ENCODE assay signal across 17 mouse cellular contexts in genomic region chr8:95377101-95377500, GRCm38 (mm10). TPM values are rescaled to one million over a fixed set of nuclear protein-coding genes. Genes with fewer than 3 reads are reported as not detected.
DNase-seq lines count a peak whose midpoint lies in the region; ATAC-seq and TF ChIP-seq lines count a peak whose summit lies in the region.
"Had no signal": no experiment of that assay in that cellular context is flagged by ENCODE, and none has a peak within 500 bp of the region (broad histone marks: within the 10 kb centered on the region; RNA-seq: fewer than 3 reads in every experiment).

No protein-coding gene starts in this region.

- peak overlapping the region; percentile 48; the same call in 1 of the 2 replicates for H3K4me2 ChIP-seq in heart, embryonic 12.5 days
- 0 out of 2 replicates have a peak overlapping the region, but pooled peaks have one; percentile 7 for H3K4me2 ChIP-seq in lung, embryonic 15.5 days
- no peak overlapping the region for H3K4me2 ChIP-seq in intestine, embryonic 14.5 days (ENCODE audit: low read length)
- peak overlapping the region; percentile 32; the same call in 1 of the 2 replicates for H3K4me2 ChIP-seq in stomach, embryonic 15.5 days
- H3K4me2 ChIP-seq: forebrain, embryonic 15.5 days; midbrain, embryonic 15.5 days had no signal

- no peak overlapping the region for H3K9ac ChIP-seq in heart, embryonic 12.5 days
- H3K9ac ChIP-seq in lung, embryonic 15.5 days: no peak overlapping the region
- H3K9ac ChIP-seq in intestine, embryonic 14.5 days (ENCODE audit: low read length): no peak overlapping the region
- no peak overlapping the region for H3K9ac ChIP-seq in stomach, embryonic 15.5 days
- H3K9ac ChIP-seq: forebrain, embryonic 15.5 days; limb, embryonic 13.5 days; midbrain, embryonic 15.5 days had no signal

- 59% methylated on average over 4 of the region's 4 CpGs for WGBS in heart, embryonic 12.5 days
- 61% methylated on average over 4 of the region's 4 CpGs for WGBS in lung, embryonic 15.5 days
- WGBS in intestine, embryonic 14.5 days: 65% methylated on average over 4 of the region's 4 CpGs
- 64% methylated on average over 4 of the region's 4 CpGs for WGBS in stomach, embryonic 15.5 days
- WGBS in kidney, adult 2 months: 85% methylated on average over 4 of the region's 4 CpGs

- no peak for ATAC-seq in heart, embryonic 12.5 days (ENCODE audit: insufficient number of reproducible peaks, low FRiP score)
- ATAC-seq in lung, embryonic 15.5 days (ENCODE audit: borderline replicate concordance, extremely low read depth, low FRiP score, low TSS enrichment): no peak
- 0 out of 2 replicates have a peak, but pooled peaks have one; percentile 9 for ATAC-seq in intestine, embryonic 14.5 days (replicated peaks; ENCODE audit: low FRiP score, low TSS enrichment, low read depth)
- no peak for ATAC-seq in stomach, embryonic 15.5 days (ENCODE audit: insufficient read depth, low FRiP score, low read depth)
- ATAC-seq: midbrain, embryonic 15.5 days had no signal

- intact Hi-C loops in heart, postnatal 14 days (cut with DNase I): loop anchor here (2.0 kb wide), 1 partner anchor 24 kb away; the partner anchor contains the start of gene Mmp15

- H3K27me3 ChIP-seq in heart, embryonic 12.5 days (replicated peaks): no peaks in the 10 kb centered on the region
- H3K27me3 ChIP-seq in lung, embryonic 15.5 days: no peaks in the 10 kb centered on the region
- H3K27me3 ChIP-seq in intestine, embryonic 14.5 days (replicated peaks; ENCODE audit: control insufficient read depth, insufficient read depth, low read length): no peaks in the 10 kb centered on the region
- no peaks in the 10 kb centered on the region for H3K27me3 ChIP-seq in stomach, embryonic 15.5 days (replicated peaks)
- H3K27me3 ChIP-seq in kidney, adult 2 months (replicated peaks; ENCODE audit: control insufficient read depth, insufficient read depth, low read length): no peaks in the 10 kb centered on the region
- H3K27me3 ChIP-seq: forebrain, embryonic 15.5 days; limb, embryonic 13.5 days; midbrain, embryonic 15.5 days had no signal

- no peak for TF ChIP-seq CTCF in kidney, adult 2 months (conservative IDR thresholded peaks at IDR 0.05; ENCODE audit: insufficient read depth, insufficient read length, low read depth, low read length)

- H3K9me3 ChIP-seq in heart, embryonic 12.5 days (replicated peaks): no peaks in the 10 kb centered on the region
- 0 out of 2 replicates have a peak, but pooled peaks cover 2% of the 10 kb centered on the region for H3K9me3 ChIP-seq in lung, embryonic 15.5 days
- no peaks in the 10 kb centered on the region for H3K9me3 ChIP-seq in intestine, embryonic 14.5 days (ENCODE audit: control insufficient read depth, low read length)
- H3K9me3 ChIP-seq in stomach, embryonic 15.5 days: no peaks in the 10 kb centered on the region
- H3K9me3 ChIP-seq: forebrain, embryonic 15.5 days; limb, embryonic 13.5 days; midbrain, embryonic 15.5 days had no signal

- peaks cover 52% of the 10 kb centered on the region for H3K4me1 ChIP-seq in heart, embryonic 12.5 days (replicated peaks)
- H3K4me1 ChIP-seq in lung, embryonic 15.5 days: peaks cover 21% of the 10 kb centered on the region
- peaks cover 9% of the 10 kb centered on the region for H3K4me1 ChIP-seq in intestine, embryonic 14.5 days (replicated peaks; ENCODE audit: control insufficient read depth, insufficient read depth, low read length)
- H3K4me1 ChIP-seq in stomach, embryonic 15.5 days: peaks cover 30% of the 10 kb centered on the region
- H3K4me1 ChIP-seq in kidney, adult 2 months (ENCODE audit: control insufficient read depth, insufficient read depth, low read length): peaks cover 5% of the 10 kb centered on the region; the same call in 1 of the 2 replicates
- H3K4me1 ChIP-seq: forebrain, embryonic 15.5 days; midbrain, embryonic 15.5 days had no signal

- peaks cover 24% of the 10 kb centered on the region for H3K36me3 ChIP-seq in heart, embryonic 12.5 days
- no peaks in the 10 kb centered on the region; the same call in 1 of the 2 replicates for H3K36me3 ChIP-seq in lung, embryonic 15.5 days
- peaks cover 3% of the 10 kb centered on the region; the same call in 1 of the 2 replicates for H3K36me3 ChIP-seq in intestine, embryonic 14.5 days (ENCODE audit: control insufficient read depth, insufficient read depth, low read length)
- H3K36me3 ChIP-seq in stomach, embryonic 15.5 days: no peaks in the 10 kb centered on the region
- H3K36me3 ChIP-seq in kidney, adult 2 months (ENCODE audit: control insufficient read depth, insufficient read depth, low read length): no peaks in the 10 kb centered on the region
- H3K36me3 ChIP-seq: forebrain, embryonic 15.5 days; midbrain, embryonic 15.5 days had no signal

- no peak overlapping the region for H3K4me3 ChIP-seq in heart, embryonic 12.5 days
- no peak overlapping the region for H3K4me3 ChIP-seq in lung, embryonic 15.5 days
- H3K4me3 ChIP-seq in intestine, embryonic 14.5 days (ENCODE audit: low read depth, low read length): no peak overlapping the region
- no peak overlapping the region for H3K4me3 ChIP-seq in stomach, embryonic 15.5 days (replicated peaks)
- H3K4me3 ChIP-seq in kidney, adult 2 months (ENCODE audit: insufficient read depth, low read depth, low read length): no peak overlapping the region
- H3K4me3 ChIP-seq: erythroblast, embryonic 14.5 days; forebrain, embryonic 15.5 days; limb, embryonic 13.5 days; midbrain, embryonic 15.5 days had no signal

- no peak for DNase-seq in heart, postnatal 14 days
- no peak for DNase-seq in lung, postnatal 14 days
- DNase-seq in intestine, embryonic 14.5 days (ENCODE audit: low spot score): no peak
- DNase-seq in kidney, adult 2 months: no peak
- no peak for DNase-seq in adrenal gland, postnatal 36 days
- DNase-seq: cerebellum, adult 11-12 months; cerebellum, postnatal 25 days; layer of hippocampus, adult 9-11 months had no signal

- TF ChIP-seq POLR2A in kidney, adult 2 months (IDR thresholded peaks at IDR 0.05; ENCODE audit: low read depth, low read length): no peak

- peak overlapping the region; percentile 89 for H3K27ac ChIP-seq in heart, embryonic 12.5 days (ENCODE audit: poor library complexity, severe bottlenecking)
- H3K27ac ChIP-seq in lung, embryonic 15.5 days: peak overlapping the region; percentile 77
- peak overlapping the region; percentile 72 for H3K27ac ChIP-seq in intestine, embryonic 14.5 days (ENCODE audit: low read depth)
- H3K27ac ChIP-seq in stomach, embryonic 15.5 days: peak overlapping the region; percentile 89
- no peak overlapping the region for H3K27ac ChIP-seq in kidney, adult 2 months (ENCODE audit: insufficient read depth, low read depth, low read length)
- H3K27ac ChIP-seq: forebrain, embryonic 15.5 days; kidney, postnatal 0 days; limb, embryonic 13.5 days; midbrain, embryonic 15.5 days had no signal

RNA-seq across cellular contexts. Expression of gene Mmp15, which starts 25.0 kb away (rescaled TPM):
- polyA plus RNA-seq in heart, embryonic 12.5 days (2016; fragmentation: Nextera tagmentation; extraction: Ambion mirVana): 86.0 and 86.6 TPM in 2 replicates
- total RNA-seq in heart, postnatal 14 days (2021): 10 to 100 TPM; 90.2 to 99.0 TPM
- polyA plus RNA-seq in lung, embryonic 15.5 days (2015; fragmentation: Nextera tagmentation; extraction: Ambion mirVana): 18.1 and 20.4 TPM in 2 replicates
- polyA plus RNA-seq in intestine, embryonic 14.5 days (2014; fragmentation: Nextera tagmentation; extraction: Ambion mirVana): 21.4 and 22.2 TPM in 2 replicates
- polyA plus RNA-seq in stomach, embryonic 15.5 days (2015; fragmentation: Nextera tagmentation; extraction: Ambion mirVana): 17.0 and 20.0 TPM in 2 replicates
- 5.3 and 5.6 TPM in 2 replicates for polyA plus RNA-seq in kidney, adult 2 months (2012; rRNA removed)
- 10 to 100 TPM in 1 of 2 experiments, 1 to 10 TPM in 1; 6.3 to 10.4 TPM for total RNA-seq in adrenal gland, postnatal 36 days (2021)
- total RNA-seq: megakaryocyte, adult 5-6 weeks had no signal

RNA-seq across cellular contexts. Expression of gene Usb1, which starts 45.0 kb away (rescaled TPM):
- polyA plus RNA-seq in heart, embryonic 12.5 days (2016; fragmentation: Nextera tagmentation; extraction: Ambion mirVana): 25.5 and 26.5 TPM in 2 replicates
- 10 to 100 TPM; 18.6 TPM for total RNA-seq in heart, postnatal 14 days (2021)
- polyA plus RNA-seq in lung, embryonic 15.5 days (2015; fragmentation: Nextera tagmentation; extraction: Ambion mirVana): 39.6 and 40.4 TPM in 2 replicates
- polyA plus RNA-seq in intestine, embryonic 14.5 days (2014; fragmentation: Nextera tagmentation; extraction: Ambion mirVana): 39.0 and 41.6 TPM in 2 replicates
- 36.1 and 38.5 TPM in 2 replicates for polyA plus RNA-seq in stomach, embryonic 15.5 days (2015; fragmentation: Nextera tagmentation; extraction: Ambion mirVana)
- 27.7 and 29.8 TPM in 2 replicates for polyA plus RNA-seq in kidney, adult 2 months (2012; rRNA removed)
- 10 to 100 TPM; 18.4 to 18.8 TPM for total RNA-seq in adrenal gland, postnatal 36 days (2021)

RNA-seq across cellular contexts. Expression of gene Zfp319, which starts 45.4 kb away (rescaled TPM):
- polyA plus RNA-seq in heart, embryonic 12.5 days (2016; fragmentation: Nextera tagmentation; extraction: Ambion mirVana): 8.6 and 9.6 TPM in 2 replicates
- total RNA-seq in heart, postnatal 14 days (2021): 10 to 100 TPM; 11.6 to 11.9 TPM
- 8.2 and 9.4 TPM in 2 replicates for polyA plus RNA-seq in lung, embryonic 15.5 days (2015; fragmentation: Nextera tagmentation; extraction: Ambion mirVana)
- polyA plus RNA-seq in intestine, embryonic 14.5 days (2014; fragmentation: Nextera tagmentation; extraction: Ambion mirVana): 7.7 and 8.2 TPM in 2 replicates
- 6.2 and 7.2 TPM in 2 replicates for polyA plus RNA-seq in stomach, embryonic 15.5 days (2015; fragmentation: Nextera tagmentation; extraction: Ambion mirVana)
- 6.2 and 6.5 TPM in 2 replicates for polyA plus RNA-seq in kidney, adult 2 months (2012; rRNA removed)
- total RNA-seq in adrenal gland, postnatal 36 days (2021): 10 to 100 TPM in 1 of 2 experiments, 1 to 10 TPM in 1; 9.2 to 10.8 TPM

RNA-seq across cellular contexts. Expression of gene Cfap20, which starts 57.6 kb away (rescaled TPM):
- polyA plus RNA-seq in heart, embryonic 12.5 days (2016; fragmentation: Nextera tagmentation; extraction: Ambion mirVana): 151 and 153 TPM in 2 replicates
- 10 to 100 TPM; 32.9 to 38.7 TPM for total RNA-seq in heart, postnatal 14 days (2021)
- 143 and 150 TPM in 2 replicates for polyA plus RNA-seq in lung, embryonic 15.5 days (2015; fragmentation: Nextera tagmentation; extraction: Ambion mirVana)
- 157 and 159 TPM in 2 replicates for polyA plus RNA-seq in intestine, embryonic 14.5 days (2014; fragmentation: Nextera tagmentation; extraction: Ambion mirVana)
- 134 and 140 TPM in 2 replicates for polyA plus RNA-seq in stomach, embryonic 15.5 days (2015; fragmentation: Nextera tagmentation; extraction: Ambion mirVana)
- polyA plus RNA-seq in kidney, adult 2 months (2012; rRNA removed): 35.7 and 41.2 TPM in 2 replicates
- total RNA-seq in adrenal gland, postnatal 36 days (2021): 10 to 100 TPM; 33.1 to 44.8 TPM
